Mouse (Mus musculus) G1E (cell line): ENCODE results near the gene Sqstm1.

Experiments used
- CTCF ChIP-seq: IDR thresholded peaks from 2 replicates; pipeline ENCODE4 v1.5.1; 2012; ENCODE audit warnings: low read depth, low read length, inconsistent platforms, mixed read lengths
- GATA1 ChIP-seq: IDR thresholded peaks from 2 replicates; pipeline ENCODE4 v1.6.1; 2012; ENCODE audit warnings: borderline replicate concordance, low read length, inconsistent platforms, mixed read lengths

DNA sequence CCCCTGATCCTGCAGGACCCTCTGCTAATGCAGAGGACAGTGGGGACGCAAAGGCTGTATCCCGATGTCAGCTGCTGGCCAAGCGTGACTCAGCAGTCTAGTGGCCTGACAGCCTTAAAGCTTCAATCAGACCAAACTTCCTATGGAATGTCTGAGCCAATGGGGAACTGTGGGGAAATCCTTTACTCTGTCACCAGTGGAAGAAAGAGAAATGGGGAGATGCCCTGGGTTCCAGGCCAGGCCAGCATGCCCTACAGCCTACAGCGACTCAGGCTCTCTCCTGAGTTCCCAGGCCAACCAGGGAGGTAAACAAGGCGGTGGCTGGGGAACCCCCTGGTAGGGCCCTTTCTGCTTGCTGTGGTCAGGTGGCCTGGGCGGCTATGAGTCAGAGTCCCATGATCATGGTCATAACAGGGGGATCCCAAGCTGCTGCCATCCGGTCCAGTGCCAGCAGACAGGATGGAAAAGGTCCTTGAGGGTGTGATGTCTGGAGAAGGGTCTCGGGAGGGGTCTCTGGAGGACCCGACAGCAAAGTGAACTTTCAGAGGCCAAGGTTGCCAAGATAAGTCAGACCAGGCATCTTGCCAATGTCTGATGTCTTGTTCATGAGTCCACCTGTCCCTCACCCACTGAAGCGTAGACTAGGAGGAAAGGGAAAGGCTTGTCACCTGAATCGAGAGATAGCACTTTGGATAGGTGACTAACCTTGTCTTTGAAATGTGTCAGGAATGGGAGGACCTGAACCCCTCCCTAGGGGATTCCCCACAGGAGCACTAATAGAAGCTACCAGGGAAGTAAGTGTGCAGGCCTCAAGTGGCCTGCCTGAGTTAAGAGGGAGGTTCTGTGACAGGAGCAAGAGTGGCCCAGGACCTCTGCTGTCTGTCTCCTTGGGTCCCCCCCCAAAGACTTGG is 2.5 kb upstream of the Sqstm1 start:
- TF ChIP-seq CTCF (no peak), GATA1 (no peak)
